Mouse (Mus musculus): ENCODE measurements around the gene Galnt17.

- TF ChIP-seq CTCF (IDR thresholded peaks at IDR 0.05) = no peak
- no peak for TF ChIP-seq EP300 (IDR thresholded peaks at IDR 0.05)
Observed at GRCm38 (mm10) chr5:131177168-131177567, 131.1 kb downstream of the Galnt17 start.
